Mouse (Mus musculus) lung, postnatal 4 days (tissue): ENCODE results near the gene Hephl1.

Experiments
- DNase-seq, 2 experiments: peaks; one replicate each; pipeline ENCODE4 v3.0.0; 2021

Hephl1 gene

DNA sequence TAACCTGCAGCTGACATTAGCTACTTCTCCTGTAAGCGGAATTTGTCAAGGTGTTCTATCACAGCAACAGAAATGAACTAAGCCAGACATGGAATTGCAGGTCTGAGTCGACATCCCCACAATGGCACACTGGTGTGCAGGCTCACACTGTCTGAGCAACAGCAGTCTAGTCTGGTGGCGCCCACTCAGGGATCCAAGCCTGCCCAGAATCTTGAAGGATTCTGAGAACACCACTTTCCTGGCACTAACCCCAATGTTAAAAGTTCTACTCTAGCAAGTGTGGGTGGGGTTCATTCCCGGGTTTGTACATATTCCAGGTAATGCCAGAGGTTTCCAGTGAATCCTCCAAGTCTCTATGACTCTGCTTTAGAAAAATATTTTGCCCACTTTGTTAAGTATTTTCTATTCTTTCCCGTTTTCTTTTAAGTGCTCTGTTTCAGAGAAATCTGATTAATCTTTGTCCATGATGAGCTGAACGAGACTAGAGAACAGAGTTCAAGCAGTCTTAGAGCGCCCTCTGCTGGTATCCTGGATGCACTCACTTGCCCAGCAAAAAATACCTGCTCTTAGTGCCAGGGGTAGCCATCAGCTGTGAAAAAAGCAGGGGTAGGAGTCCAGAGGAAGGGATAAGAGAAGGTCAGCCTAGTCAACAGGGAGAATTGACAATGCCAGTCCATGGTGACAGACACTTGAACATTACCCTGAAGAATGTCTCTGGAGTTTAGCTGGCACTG, 96.5 kb downstream of the Hephl1 start:
- peak; percentile 43 to 79 for DNase-seq

GRCm38 (mm10) chr9:15007566-15007965, 104.3 kb downstream of the Hephl1 start:
- DNase-seq = no peak

DNA sequence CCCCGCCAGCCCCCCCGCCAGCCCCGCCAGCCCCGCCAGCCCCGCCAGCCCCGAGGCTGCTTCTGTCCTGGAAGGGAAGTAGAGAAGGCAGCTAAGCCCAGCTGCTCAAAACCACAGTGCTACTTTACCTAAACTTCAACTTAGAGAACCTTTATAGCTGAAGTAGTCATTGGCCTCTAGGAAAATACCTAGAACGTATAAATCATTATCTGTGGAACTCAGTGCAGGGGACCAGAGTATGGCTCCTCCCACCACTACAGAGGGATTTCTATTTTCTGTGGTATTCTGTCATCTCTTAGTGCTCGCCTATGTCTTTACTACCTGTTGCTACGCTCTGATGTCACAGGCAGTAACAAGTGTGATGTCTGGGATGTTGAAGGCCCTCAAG, 107.6 kb downstream of the Hephl1 start:
- no peak for DNase-seq

DNA sequence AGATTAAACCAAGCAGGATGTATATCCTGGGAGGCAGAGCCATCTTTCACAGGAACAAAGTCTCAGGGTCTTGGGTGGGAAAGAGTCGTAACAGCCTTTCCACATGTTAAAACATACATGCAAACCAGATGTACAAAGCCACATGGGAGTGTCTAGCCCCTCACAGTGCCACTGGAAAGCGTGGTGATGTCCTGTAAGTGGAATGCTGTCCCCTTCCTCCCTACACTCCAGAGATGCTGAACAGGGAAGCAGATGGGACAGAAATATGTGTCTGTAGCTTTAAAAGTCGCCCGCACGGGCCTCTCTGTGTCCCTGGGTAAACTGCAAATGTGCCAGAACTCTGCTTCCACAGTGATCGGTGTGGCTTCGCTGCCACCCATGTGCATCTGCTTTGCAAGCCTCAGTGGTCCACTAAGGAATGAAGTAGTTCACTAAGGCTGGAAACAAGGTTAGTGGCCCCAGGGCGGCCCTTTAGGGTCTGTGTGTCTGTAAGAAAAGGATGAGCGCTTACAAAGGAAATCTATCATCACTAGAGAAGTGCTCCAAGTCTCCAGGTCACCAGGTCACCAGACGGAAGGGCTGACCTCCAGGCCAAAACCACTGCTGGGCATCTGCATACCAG, 108.1 kb downstream of the Hephl1 start:
- DNase-seq = no peak

DNA sequence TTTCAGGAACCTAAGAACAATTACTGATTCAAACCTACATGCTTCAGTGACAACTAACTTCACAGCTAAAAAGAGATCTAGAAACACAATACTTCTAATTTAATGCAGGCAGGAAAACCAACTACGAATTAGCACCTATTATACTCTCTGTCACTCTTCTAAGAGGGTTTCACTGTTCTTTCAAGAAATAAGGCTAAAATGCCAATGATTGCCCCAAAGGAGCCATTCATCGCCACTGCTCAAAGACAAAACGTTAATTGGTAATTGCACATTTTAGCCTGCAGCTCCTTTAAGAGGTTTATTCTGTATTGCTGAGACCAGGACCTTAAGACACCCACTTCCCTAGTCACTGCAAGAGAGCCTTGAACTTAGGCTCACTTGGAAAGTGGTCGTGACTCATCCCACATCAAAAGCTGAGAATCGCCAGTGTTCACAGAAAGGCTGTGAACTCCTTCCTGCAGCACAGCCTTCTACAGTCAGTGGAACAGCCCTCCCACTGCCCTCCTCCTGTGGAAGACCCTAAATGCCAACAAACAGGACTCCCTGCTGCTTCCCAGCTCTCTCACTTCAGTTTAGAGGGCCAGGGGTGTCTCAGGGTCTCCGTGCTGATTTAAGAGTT, 108.8 kb downstream of the Hephl1 start:
- DNase-seq = no peak
